Mouse (Mus musculus) frontal cortex, postnatal 10 days (tissue): ENCODE results near the gene Ccdc9.
"Not testable (repeated sequence)": the region's sequence is repeated elsewhere in the genome, so short reads cannot be mapped to it uniquely, and the experiment has no call there.

Source experiments
- DNase-seq, 2 experiments: peaks; one replicate each; pipeline ENCODE4 v3.0.0; 2022; ENCODE audit warnings: low spot score in 2 of 2, mixed read lengths in 1 of 2

Gene Ccdc9

DNA sequence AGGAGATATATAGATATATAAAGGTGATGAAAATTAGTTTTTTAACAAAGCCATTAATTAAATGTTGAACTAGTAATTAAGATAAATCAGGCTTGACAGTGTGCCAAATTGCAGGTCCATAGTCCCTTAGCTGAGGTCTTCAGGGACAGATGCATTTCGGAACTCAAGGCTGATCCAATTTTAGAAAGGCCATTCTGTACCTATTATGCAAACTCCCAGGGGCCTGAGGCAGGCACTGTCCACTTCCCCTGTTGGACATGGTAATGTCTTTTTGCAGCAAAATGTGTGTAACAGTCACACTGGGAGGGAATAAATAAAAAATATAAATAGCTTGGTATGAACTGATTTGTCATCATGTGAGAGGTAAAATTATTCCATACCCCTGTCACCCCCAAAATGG is 15.5 kb downstream of the Ccdc9 start:
- no peak for DNase-seq

DNA sequence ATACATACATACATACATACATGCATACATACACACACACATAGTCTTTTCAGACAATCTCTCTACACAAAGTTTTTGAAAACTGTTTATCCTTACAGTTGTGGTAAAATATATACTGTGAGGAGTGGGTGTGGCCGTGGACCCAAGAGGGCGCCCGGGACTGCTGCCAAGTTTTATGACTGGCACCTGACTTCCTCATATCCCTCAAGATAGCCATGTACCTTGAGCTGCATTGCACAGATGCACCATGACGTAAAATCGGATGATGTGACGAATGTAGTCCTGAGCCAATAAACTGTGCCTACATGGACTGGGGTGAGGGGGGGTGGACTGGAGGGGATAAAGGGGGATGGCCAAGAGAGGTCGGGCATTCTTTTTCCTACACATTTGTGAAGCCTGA is 20.0 kb downstream of the Ccdc9 start:
- DNase-seq, result not testable (repeated sequence)

DNA sequence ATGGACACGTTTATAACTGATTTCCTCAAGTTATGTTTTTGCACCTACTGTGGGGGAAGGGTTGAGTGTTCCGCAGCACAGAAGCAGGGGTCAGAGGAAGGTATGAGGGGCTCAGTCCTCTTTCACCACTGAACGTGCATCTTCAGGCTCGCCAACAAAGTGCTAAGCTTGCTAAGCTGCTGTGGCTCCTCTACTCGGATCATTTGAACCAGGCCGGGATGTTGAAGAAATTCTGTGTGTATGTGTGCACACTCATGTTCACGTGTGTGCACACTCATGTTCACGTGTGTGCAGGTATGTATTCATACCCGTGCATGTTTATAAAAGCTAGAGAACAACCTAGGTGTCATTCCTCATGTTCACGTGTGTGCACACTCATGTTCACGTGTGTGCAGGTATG is 20.7 kb downstream of the Ccdc9 start:
- no peak for DNase-seq

DNA sequence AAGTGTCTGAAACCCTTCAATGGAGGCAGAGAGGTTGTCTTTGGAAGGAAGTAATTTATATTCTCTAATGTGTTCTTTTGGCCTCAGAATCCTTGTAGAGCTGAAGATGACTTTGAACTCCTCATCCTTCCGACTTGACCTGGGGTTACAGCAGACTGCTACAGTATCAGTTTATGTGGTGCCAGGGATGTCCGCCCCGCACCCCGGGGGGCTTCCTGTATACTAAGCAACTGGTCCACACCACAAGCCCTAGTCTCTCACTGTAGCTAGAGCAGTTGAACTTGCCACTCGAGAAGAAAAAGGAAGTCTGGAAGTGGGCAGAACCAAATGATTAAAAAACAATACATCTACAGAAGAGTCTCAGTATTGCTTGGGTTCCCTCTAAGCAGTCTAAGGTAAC is 22.8 kb downstream of the Ccdc9 start:
- DNase-seq, result no peak

DNA sequence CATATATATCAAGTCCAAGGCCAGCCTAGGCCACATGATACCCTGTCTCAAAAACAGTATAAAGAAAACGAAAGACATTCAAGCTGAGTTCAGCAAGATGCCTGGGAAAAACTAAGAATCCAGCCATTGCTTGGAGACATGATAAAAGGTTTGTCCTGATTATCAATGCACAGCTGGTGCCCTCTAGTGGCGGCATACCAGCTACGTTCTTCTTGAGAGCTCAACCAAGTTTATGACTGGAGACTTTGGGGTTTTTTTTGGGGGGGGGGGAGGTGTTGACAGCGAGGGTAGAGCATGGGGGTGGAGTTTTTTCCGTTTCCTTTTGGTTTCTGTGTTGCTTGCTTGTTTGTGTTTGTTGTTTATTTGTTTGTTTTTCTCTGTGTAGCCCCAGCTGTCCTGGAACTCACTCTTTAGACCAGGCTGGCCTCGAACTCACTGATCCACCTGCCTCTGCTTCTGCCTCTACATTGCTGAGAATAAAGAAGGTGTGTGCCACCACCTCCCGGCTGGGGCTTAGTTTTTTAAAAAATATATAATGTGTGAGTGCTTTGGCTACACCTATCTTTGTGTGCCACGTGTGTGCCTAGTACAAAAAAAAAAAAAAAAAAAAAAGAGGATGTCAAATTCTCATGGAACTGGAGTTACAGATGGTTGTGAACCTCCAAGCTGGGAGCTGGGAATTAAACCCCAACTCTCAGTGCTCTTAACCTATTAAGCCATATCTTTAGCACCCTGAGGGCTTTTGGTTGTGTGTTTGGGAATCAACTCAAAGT is 23.4 kb downstream of the Ccdc9 start:
- DNase-seq, result peak in 1 of 2 experiments; percentile 66

DNA sequence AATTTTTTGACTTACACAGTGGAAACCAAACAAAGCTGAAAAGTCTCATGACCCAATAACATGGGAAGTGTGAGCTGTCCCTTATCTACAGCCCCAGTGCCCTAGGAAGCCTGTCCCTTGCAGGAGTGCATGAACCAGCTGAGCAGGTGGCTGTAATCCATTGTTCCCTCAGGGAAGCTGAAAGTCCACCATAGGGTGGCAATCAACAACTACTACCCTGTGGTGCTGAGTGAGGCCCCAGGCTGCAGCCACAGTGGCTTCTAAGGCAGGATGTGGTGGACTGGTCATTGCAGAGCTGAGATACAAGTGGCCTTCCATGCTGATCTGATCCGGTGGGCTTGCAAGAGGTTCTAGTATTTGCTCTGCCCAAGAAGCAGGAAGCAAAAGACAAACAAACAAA is 25.5 kb downstream of the Ccdc9 start:
- no peak for DNase-seq

DNA sequence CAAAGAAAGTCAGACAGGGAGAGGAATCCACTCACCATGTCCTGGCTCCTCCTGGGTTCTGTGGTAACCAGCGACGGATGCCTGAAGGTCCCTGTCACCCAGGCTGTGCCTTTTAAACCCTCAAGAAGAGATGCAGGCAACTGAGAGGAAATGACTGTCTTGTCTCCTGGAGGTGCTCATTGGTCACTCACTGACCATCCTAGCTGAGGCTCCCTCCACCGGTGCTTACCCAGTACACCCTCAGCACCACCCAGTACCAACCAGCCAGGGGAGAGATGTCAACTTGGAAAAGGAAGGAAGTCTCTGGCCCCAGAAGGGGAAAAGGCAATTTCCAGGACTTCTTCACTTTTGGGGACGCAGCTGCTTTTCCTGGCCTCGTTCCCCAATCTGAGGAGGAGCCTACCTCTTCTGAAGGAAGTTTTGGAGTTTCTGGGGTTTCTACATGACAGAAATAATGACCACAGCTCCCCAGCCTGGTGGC is 27.4 kb downstream of the Ccdc9 start, which contains the start of gene C5ar1:
TSS of gene C5ar1 (minus strand) at position 431 of the 481 bp plus-strand sequence.
- DNase-seq, result no peak

DNA sequence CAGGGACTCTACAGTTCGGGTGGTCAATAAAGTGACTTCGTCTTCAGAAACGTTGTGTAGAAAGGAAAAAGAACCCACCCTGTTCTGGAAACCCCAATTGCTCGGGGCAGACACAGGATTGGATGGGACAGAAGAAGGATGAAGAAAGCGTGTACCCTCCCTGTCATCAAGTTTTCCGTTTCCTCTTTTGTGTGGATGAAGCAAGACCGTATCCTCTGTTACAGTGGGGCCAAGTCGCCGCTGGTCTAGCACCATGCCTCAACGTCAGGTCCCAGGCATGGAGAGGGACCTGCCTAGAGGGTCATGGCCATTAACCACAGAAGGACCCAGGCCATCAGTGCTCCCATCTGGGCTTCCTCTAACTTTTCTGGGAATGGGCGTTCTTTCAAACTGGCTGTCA is 28.8 kb downstream of the Ccdc9 start:
- DNase-seq, result no peak

DNA sequence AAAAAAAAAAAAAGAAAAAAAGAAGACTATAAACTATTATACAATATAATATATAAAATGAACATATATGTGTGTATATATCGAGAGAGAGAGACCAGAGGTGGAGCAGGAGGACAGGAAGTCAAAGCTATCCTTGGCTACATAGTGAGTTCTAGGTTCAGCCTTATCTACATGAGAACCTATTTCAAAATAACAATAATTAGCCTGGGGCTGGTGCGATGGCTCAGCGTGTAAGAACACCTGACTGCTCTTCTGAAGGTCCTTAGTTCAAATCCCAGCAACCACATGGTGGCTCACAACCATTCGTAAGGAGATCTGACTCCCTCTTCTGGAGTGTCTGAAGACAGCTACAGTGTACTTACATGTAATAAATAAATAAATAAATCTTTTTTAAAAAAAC is 30.6 kb downstream of the Ccdc9 start:
- not testable (repeated sequence) for DNase-seq

DNA sequence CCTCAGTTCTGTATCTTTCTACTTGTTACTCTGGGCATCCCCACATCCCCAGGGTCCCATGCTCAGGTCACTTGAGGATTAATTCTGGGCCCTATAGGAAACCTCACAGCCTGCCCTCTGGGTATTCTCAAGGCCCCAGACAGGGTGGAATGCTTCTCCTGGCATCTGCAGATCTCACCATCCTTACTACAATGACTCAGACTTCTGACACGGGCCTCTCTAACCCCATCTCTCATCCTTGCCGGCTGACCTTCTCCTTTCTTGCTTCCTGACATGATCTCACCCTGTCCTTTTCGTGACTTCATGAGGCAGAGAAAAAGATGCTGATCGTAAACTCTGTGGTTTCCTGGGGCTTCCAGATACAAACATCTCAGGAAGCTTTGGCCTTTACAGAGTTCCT is 32.4 kb downstream of the Ccdc9 start:
- no peak for DNase-seq

DNA sequence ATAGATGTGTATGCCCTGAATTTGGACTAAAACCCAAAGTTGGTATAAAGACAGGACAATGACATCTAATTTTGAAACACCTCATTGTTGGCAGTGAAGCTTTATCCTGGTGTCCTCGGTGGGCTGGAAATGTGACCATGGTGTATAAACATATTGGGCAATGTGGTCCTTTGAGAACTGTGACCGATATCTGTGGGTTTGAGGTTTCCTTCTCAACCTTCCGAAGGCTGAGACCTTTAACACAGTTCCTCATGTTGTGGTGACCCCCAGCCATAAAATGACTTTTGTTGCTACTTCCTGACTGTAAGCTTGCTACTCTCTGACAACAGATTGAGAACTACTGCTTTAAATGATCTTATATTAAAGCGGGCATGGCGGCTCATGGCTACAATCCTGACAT is 35.9 kb downstream of the Ccdc9 start:
- DNase-seq, result no peak

DNA sequence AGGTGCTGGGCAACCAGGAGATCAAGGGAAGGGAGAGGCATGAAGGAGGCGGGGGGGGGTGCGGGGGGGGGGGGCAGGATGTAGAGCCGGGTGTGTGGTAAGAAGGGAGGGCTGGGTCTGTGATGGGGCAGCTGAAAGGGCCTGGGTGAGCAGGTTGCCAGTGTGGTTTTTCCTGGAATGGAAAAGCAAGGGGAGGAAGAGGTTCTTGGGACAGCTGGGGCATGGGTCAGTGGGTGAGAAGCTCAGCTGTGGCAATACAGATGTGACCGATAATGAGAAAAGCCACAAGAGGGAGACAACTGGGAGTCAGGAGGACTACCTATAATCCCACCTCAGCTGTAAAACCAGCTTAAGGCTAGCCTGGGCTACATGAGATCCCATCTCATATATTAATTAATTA is 40.6 kb downstream of the Ccdc9 start:
- no peak for DNase-seq

DNA sequence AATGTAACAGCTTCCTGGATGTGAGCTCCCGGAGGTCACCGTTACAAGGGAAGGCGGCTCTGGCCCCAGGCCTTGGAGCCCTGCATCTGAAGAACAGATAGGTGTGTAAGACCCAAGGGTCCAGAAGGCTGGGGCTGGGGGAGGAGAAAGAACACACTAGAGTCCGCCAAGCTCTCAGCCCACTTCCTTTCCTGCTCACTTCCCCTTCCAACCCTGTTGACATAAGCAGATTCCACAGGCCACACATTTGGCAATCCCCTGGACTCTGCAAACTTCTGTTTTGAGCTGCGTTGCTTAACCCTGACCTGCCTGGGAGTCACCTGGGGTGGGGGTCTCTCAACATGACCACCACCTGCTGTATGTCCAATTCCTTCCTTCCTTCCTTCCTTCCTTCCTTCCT is 42.5 kb downstream of the Ccdc9 start, which contains the start of gene C5ar2:
TSS of gene C5ar2 (minus strand) at position 88 of the 400 bp plus-strand sequence.
- no peak for DNase-seq

DNA sequence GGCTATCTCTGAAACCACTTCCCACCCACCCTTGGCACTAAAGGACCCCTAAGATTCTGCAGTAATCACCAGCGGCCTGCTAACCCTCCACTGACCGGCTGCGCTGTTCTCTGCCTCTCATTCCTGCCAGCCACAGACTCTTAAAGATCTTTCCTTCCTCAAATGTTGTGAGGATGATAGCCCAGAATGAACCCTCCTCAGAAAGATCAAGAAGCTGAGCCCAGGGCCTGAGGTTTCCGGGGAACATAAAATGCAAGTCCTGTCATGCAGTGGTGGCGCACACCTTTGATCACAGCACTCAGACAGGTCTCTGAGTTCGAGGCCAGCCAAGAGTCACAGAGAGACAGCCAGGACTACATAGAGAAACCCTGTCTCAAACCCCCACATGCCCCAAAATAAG is 44.4 kb downstream of the Ccdc9 start:
- no peak for DNase-seq

DNA sequence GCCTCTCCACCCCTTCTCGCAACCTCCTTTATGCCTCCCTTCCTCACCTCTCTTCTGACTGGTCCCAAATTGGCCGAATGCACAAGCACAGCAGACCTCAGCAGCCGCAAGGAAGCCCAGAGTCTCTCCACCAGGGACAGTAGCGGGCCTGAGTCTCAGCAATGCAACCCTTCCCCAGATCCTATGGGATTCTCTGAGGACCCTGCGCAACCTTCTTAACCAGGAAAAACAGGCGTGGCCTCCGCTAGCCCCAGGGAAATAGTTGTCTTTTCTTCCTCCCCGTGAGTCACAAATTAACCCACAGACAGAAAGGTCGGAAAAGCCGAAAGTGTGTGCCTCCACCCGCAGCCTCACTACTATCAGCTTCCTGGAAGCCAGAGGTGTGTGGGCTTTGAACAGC is 44.8 kb downstream of the Ccdc9 start:
- DNase-seq, result no peak

DNA sequence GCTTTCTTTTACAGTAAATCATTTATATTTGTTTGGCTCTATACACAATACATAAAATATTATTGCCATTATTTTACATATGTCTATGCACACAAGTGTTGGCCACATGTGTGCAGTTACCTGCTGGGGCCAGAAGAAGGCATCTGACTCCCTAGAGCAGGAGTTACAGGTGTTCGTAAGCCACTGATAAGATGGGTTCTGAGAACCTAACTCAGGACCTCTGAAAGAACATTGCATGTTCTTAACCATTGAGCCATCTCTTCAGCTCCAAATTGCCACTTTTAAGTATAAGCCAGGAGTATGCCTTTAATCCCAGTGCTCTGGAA is 45.7 kb downstream of the Ccdc9 start:
- DNase-seq, result no peak

DNA sequence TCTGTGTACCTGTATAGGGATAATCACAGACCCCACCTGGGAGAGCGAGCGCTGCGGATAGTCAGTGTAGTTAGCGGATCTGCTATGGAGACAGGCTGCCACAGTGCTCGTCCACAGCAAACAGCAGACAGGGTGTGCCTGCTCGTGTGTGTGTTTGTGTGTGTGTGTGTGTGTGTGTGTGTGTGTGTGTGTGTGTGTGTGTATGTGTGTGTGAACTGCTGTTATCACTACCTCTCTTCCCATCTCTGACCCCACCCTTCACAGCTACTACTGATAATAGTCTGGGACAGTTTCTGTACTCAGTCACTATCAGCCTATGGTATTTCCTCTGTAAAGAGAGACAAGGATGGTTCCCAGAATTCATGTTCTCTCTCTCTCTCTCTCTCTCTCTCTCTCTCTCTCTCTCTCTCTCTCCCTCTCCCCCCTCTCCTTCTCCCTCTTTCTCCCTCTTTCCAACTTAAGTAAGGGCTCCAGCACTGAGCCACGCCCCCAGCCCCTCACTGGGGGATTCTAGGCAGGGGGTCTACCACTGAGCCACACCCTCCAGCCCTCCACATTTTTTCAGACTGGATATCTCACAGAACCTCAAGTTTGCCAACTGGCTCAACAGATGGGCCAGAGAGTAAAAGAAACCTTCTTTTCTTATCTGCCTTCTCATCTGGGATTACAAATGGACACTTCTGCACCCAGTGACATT is 46.2 kb downstream of the Ccdc9 start:
- DNase-seq, result no peak

DNA sequence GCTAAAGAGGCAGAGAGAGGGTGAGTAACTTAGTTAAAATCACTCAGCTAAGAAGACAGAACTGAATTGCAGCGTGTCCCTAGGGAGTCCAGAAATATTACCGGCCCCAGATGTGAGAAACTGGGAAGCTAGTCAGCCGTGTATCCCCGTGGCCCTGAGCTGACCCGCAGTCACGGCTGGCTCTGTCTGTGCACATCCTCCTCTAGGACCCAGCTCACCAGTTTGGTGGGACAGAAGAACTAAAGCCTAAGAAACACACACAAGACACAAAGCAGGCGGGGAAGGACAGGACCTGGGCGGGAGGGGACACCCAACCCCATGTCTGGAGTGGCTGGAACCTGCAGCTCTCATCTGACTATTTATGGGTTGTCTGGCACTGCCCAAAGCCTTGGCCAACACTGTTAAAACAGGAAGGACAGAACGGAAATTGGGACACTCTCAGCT is 47.0 kb downstream of the Ccdc9 start:
- DNase-seq, result peak in 1 of 2 experiments; percentile 37

DNA sequence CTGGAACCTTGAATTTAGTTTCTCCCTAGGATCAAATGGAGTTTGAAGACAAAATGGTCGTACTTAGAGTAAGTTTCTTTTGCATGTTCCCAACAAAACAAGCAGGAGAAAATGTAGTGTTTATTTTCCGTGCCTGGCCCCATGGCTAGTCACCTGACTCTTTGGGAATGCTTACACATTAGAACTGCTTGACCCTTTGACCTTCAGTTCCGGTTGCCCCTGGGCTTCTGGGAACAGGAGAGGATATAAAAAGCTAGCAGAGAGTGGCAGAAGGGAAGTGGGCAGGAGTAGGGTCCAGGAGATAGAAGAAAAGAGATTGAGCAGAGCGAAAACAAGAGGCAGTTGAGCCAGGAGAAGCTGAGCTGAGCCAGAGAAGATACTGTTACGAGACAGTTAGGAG is 56.7 kb downstream of the Ccdc9 start:
- DNase-seq, result no peak
